Mouse (Mus musculus) naive thymus-derived CD4-positive, alpha-beta T cell, adult 2 months (primary cell): ENCODE measurements around the gene Zfp148.
A peak's percentile ranks its signal among the peaks of the same experiment; 100 is the strongest.
"Not testable (repeated sequence)": the region's sequence is repeated elsewhere in the genome, so short reads cannot be mapped to it uniquely, and the experiment has no call there.

Experiments used
- DNase-seq: peaks from one replicate; pipeline ENCODE4 v3.0.0-alpha.2; 2011; ENCODE audit warnings: low read depth

The Zfp148 gene

GRCm38 (mm10) chr16:33381614-33382245 is 1.1 kb downstream of the Zfp148 start:
- DNase-seq, result no peak

GRCm38 (mm10) chr16:33382341-33382740 is 1.7 kb downstream of the Zfp148 start:
- DNase-seq, result peak; percentile 27

GRCm38 (mm10) chr16:33383584-33383983 is 2.9 kb downstream of the Zfp148 start:
- DNase-seq, result no peak

- not testable (repeated sequence) for DNase-seq
Measured at GRCm38 (mm10) chr16:33384057-33384456, 3.4 kb downstream of the Zfp148 start.

- no peak for DNase-seq
Measured at GRCm38 (mm10) chr16:33387013-33387412, 6.4 kb downstream of the Zfp148 start.

GRCm38 (mm10) chr16:33387420-33387819 is 6.8 kb downstream of the Zfp148 start:
- no peak for DNase-seq

- peak; percentile 84 for DNase-seq
Measured at GRCm38 (mm10) chr16:33399913-33400782, 19.5 kb downstream of the Zfp148 start.

- no peak for DNase-seq
Measured at GRCm38 (mm10) chr16:33400943-33401342, 20.3 kb downstream of the Zfp148 start.

GRCm38 (mm10) chr16:33403258-33403657 is 22.6 kb downstream of the Zfp148 start:
- DNase-seq, result no peak

- DNase-seq, result peak; percentile 24
Measured at GRCm38 (mm10) chr16:33404055-33404454, 23.4 kb downstream of the Zfp148 start.

- DNase-seq, result no peak
Measured at GRCm38 (mm10) chr16:33405487-33405886, 24.9 kb downstream of the Zfp148 start.

GRCm38 (mm10) chr16:33410151-33410550 is 29.5 kb downstream of the Zfp148 start:
- DNase-seq, result no peak

- no peak for DNase-seq
Measured at GRCm38 (mm10) chr16:33410605-33411004, 30.0 kb downstream of the Zfp148 start.

GRCm38 (mm10) chr16:33414191-33414590 is 33.6 kb downstream of the Zfp148 start:
- no peak for DNase-seq

GRCm38 (mm10) chr16:33415607-33416006 is 35.0 kb downstream of the Zfp148 start:
- DNase-seq, result no peak

- DNase-seq, result no peak
Measured at GRCm38 (mm10) chr16:33428327-33428726, 47.7 kb downstream of the Zfp148 start.

- DNase-seq, result no peak
Measured at GRCm38 (mm10) chr16:33431660-33432059, 51.0 kb downstream of the Zfp148 start.

- no peak for DNase-seq
Measured at GRCm38 (mm10) chr16:33441065-33441464, 60.4 kb downstream of the Zfp148 start.

- no peak for DNase-seq
Measured at GRCm38 (mm10) chr16:33446830-33447229, 66.2 kb downstream of the Zfp148 start.

- no peak for DNase-seq
Measured at GRCm38 (mm10) chr16:33453826-33454225, 73.2 kb downstream of the Zfp148 start.

GRCm38 (mm10) chr16:33454306-33454705 is 73.7 kb downstream of the Zfp148 start:
- no peak for DNase-seq

- no peak for DNase-seq
Measured at GRCm38 (mm10) chr16:33455263-33455910, 74.8 kb downstream of the Zfp148 start.

- no peak for DNase-seq
Measured at GRCm38 (mm10) chr16:33459101-33459500, 78.5 kb downstream of the Zfp148 start.
